Mouse (Mus musculus) embryonic facial prominence, embryonic 12.5 days (tissue): ENCODE results near the gene Ptpru. TPM values are rescaled to one million over a fixed set of nuclear protein-coding genes. Genes with fewer than 3 reads are reported as not detected.

Source experiments
- ATAC-seq: fragments of 200-750 bp; cut with Nextera tagmentation; 2 replicates; pipeline ENCODE4 v1.8.0; 2017; ENCODE audit not compliant: insufficient number of reproducible peaks, insufficient read depth, low FRiP score, low TSS enrichment
- H3K27ac ChIP-seq: fragments of 300-500 bp; sonication (generic); 2 replicates; pipeline ENCODE4 v1.5.1; 2016; ENCODE audit warnings: mild to moderate bottlenecking
- H3K27me3 ChIP-seq: fragments of 300-500 bp; sonication (generic); 2 replicates; pipeline ENCODE4 v1.6.1; 2016; ENCODE audit warnings: mild to moderate bottlenecking, moderate library complexity
- H3K36me3 ChIP-seq: fragments of 300-500 bp; sonication (generic); 2 replicates; pipeline ENCODE4 v1.6.1; 2016; ENCODE audit warnings: mild to moderate bottlenecking
- H3K4me1 ChIP-seq: fragments of 300-500 bp; sonication (generic); 2 replicates; pipeline ENCODE4 v1.6.1; 2016
- H3K4me2 ChIP-seq: fragments of 300-500 bp; sonication (generic); replicated peaks from 2 replicates; pipeline ENCODE4 v1.6.1; 2016; ENCODE audit warnings: mild to moderate bottlenecking, moderate library complexity
- H3K4me3 ChIP-seq: fragments of 300-500 bp; sonication (generic); 2 replicates; pipeline ENCODE4 v1.5.1; 2016; ENCODE audit warnings: mild to moderate bottlenecking
- H3K9ac ChIP-seq: fragments of 300-500 bp; sonication (generic); 2 replicates; pipeline ENCODE4 v1.6.1; 2016; ENCODE audit warnings: mild to moderate bottlenecking, moderate library complexity
- H3K9me3 ChIP-seq: fragments of 300-500 bp; sonication (generic); 2 replicates; pipeline ENCODE4 v1.6.1; 2016; ENCODE audit warnings: mild to moderate bottlenecking, moderate library complexity
- WGBS: fragments of 180-500 bp; shearing (Covaris S2); methylation state at CpG from one replicate; pipeline ENCODE4 v1.1.7; 2016; 5-methylcytosine and 5-hydroxymethylcytosine counted together
- polyA plus RNA-seq: library from polyadenylated mRNA; unstranded; fragments of >200 nt; fragmentation: Nextera tagmentation; extraction: Ambion mirVana; gene quantifications from 2 replicates; pipeline ENCODE4 v1.2.1, GENCODE M21; 2016

Ptpru gene
- polyA plus RNA-seq, 1 experiment from 2014 or later, result 38.1 TPM

- Histone ChIP-seq H3K36me3 (no peaks in the 10 kb centered on the region), H3K27ac (no peak overlapping the region), H3K9ac (no peak overlapping the region), H3K4me3 (no peak overlapping the region), H3K27me3 (0 out of 2 replicates have a peak, but pooled peaks cover 3% of the 10 kb centered on the region), H3K9me3 (no peaks in the 10 kb centered on the region), H3K4me2 (no peak overlapping the region), H3K4me1 (no peaks in the 10 kb centered on the region)
- WGBS, result 34% methylated on average over 7 of the region's 7 CpGs
- no peak for ATAC-seq
Observed at GRCm38 (mm10) chr4:131728628-131729027, 109.5 kb downstream of the Ptpru start.

GRCm38 (mm10) chr4:131723415-131724080 lies 114.5 kb downstream of the Ptpru start:
- Histone ChIP-seq H3K4me2 (no peak overlapping the region), H3K4me3 (no peak overlapping the region), H3K27ac (no peak overlapping the region), H3K27me3 (no peaks in the 10 kb centered on the region), H3K4me1 (peaks cover 3% of the 10 kb centered on the region; the same call in 1 of the 2 replicates), H3K9ac (no peak overlapping the region), H3K9me3 (no peaks in the 10 kb centered on the region), H3K36me3 (no peaks in the 10 kb centered on the region)
- WGBS, result 50% methylated on average over 11 of the region's 11 CpGs
- no peak for ATAC-seq

- peaks cover 3% of the 10 kb centered on the region; the same call in 1 of the 2 replicates for H3K4me1 ChIP-seq
- no peak overlapping the region for H3K4me3 ChIP-seq
- no peak overlapping the region for H3K4me2 ChIP-seq
- H3K27me3 ChIP-seq, result no peaks in the 10 kb centered on the region
- WGBS, result 46% methylated on average over 8 of the region's 8 CpGs
- no peak overlapping the region for H3K27ac ChIP-seq
- H3K9me3 ChIP-seq, result no peaks in the 10 kb centered on the region
- no peak overlapping the region for H3K9ac ChIP-seq
- no peak for ATAC-seq
- H3K36me3 ChIP-seq, result no peaks in the 10 kb centered on the region
Observed at GRCm38 (mm10) chr4:131722121-131722841, 115.8 kb downstream of the Ptpru start.

DNA sequence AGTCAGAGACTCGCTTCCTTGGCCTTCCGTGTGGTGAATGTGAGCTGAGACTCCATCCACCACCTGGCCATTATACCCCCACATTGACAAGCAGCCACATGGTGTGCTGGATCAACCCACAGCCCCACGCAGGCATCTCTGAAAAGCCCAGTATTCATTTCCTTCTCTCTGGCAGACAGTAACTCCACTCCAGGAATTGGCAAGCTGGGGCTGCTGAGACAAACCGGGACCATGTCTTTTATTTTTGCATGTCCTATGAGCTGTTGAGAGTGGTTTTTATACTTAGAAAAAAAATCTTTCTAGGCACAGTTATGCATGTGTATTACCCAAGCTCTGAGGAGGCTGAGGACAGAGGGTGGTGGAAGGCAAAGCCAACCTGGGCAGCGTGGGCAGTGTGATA lies 118.9 kb downstream of the Ptpru start:
- ATAC-seq, result no peak
- Histone ChIP-seq H3K27ac (no peak overlapping the region), H3K4me3 (no peak overlapping the region)

More for the DNA sequence above, 118.9 kb downstream of the Ptpru start:
- Histone ChIP-seq H3K36me3 (no peaks in the 10 kb centered on the region), H3K4me1 (peaks cover 3% of the 10 kb centered on the region; the same call in 1 of the 2 replicates), H3K9me3 (no peaks in the 10 kb centered on the region), H3K4me2 (no peak overlapping the region), H3K9ac (no peak overlapping the region), H3K27me3 (no peaks in the 10 kb centered on the region)
- WGBS, result 70% methylated on average over 5 of the region's 5 CpGs

Other genes starting within 250 kb of the Ptpru start
- 48.4 and 50.4 TPM in 2 replicates for gene Mecr, start 5.2 kb upstream of the Ptpru start, polyA plus RNA-seq
- gene Srsf4, start 35.3 kb upstream of the Ptpru start, polyA plus RNA-seq, result 141 and 143 TPM in 2 replicates
- 4.7 and 5.5 TPM in 2 replicates for gene Tmem200b, start 83.5 kb upstream of the Ptpru start, polyA plus RNA-seq
- gene Gm10300, start 236.4 kb upstream of the Ptpru start, polyA plus RNA-seq, result not detected in 2 replicates
- gene Epb41, start 237.0 kb upstream of the Ptpru start, polyA plus RNA-seq, result 117 and 125 TPM in 2 replicates